Mouse (Mus musculus): ENCODE measurements around the gene Hp.
A peak's percentile ranks its signal among the peaks of the same experiment; 100 is the strongest.

Gene Hp

DNA sequence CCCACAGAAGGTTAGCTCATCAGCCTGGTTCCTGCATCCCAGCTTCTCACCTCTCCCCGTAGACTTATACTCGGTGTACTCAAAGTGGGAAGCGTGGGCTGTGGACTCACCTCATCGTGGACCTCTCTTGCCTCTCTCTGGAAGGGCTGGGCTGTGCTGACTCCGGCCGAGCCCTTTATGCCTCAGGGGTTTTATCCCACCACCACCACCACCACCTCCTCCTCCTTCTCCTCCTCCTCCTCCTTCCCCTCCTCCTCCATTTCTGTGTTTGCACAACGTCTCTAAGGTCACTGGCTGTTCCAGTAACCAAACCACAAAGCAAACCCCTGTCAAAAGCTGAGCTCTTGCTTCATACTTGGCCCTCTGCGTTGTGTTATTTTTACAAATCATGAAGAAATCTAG, at the start of gene Hp:
Gene Hp, minus strand, starts transcription at position 273 of the 402 bp plus-strand sequence.
- no peak for DNase-seq (ENCODE audit: extremely low read depth, low read depth)

DNA sequence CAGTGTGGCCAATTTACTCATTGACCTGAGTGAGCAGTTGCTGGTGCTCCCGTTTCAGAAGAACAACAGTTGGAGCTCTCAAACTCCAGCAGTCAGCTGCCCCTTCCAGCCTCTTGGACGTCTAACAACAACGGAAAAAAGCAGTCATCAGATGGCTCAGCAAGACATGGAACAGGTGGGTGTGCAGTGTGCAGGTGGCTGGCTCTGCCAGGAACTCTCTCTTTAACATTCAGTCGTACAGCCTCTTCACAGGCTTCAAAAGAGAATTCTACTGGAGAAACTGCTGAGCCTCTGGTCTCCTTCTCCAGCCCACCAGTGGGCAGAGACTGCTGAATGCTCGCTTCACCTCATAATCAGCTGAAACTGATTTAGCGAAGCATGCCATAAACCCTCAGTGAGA, 49.7 kb upstream of the Hp start:
- no peak for DNase-seq (ENCODE audit: extremely low read depth, low read depth)

DNA sequence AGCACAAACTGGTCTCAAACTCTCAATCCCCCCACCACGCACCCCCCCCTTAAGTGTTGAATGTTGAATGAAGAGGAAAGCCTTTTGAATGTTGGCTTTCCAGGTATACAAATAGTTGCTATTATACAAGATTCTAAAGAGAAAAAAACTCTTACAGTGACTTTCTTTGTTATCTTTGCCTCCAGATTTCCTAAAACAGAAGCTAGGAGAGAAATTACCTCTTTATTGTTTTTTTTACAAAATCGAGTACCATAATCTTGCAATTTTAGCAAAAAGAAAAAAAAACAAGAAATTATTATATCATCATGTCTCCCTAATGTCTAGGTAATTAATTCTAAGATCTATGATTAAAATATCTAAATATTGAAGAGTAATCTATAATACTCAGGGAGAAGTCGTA, 36.6 kb upstream of the Hp start:
- no peak for DNase-seq (ENCODE audit: extremely low read depth, low read depth)

DNA sequence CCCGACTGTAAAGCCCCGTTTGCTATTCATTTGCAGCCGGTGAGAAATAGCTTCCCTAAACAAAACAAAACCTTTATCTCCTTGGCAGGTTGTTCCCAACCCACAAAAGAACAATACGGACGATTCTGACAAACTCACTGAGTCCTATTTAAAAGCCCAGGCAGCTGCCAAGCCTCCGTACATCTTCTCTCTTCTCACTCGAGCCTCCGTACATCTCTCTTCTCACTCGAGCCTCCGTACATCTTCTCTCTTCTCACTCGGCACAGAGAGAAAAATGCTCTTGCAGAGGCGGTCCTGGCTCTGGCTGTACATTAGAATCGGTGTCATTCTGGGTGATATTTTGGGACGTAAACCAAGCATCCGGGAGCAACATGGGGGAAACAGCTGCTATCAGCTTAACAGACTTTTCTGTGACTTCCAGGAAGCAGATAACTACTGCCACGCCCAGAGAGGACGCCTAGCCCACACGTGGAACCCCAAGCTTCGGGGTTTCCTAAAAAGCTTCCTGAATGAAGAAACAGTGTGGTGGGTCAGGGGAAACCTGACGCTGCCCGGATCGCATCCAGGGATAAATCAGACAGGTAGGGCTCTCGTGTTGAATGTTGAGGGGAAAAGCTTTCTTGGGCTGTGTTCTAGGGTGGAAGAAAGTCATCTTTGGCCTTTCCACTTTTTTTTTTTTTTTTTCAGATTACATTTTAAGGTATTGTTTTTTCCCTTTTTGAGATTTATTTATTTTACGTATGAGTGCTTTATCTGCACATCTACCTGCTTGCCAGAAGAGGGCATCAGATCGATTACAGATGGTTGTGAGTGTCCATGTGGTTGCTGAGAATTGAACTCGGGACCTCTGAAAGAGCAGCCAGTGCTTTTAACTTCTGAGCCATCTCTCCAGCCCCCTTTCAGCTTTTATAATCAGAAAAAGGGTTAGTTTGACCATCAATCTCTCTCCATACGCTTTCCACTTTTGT, 35.6 kb upstream of the Hp start, which contains the start of gene Pkd1l3:
Gene Pkd1l3, plus strand, starts transcription at position 275 of the 968 bp plus-strand sequence.
- peak; percentile 83 for DNase-seq (ENCODE audit: extremely low read depth, low read depth)

DNA sequence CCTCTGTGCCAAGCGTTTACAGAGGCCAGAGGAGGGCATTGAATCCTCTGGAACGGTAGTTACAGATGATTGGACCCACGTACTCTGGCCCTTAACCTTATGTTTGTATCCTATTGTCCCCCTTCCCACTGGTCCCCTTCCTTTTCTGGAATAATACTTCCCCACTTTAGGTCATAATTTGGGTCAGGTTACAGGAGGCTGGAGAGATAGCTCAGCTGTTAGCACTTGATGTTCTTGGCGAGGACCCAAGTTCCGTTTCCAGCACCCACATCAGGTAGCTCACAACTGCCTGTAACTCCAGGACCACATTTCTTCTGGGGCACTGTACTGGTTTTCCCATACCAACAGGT, 30.2 kb upstream of the Hp start:
- DNase-seq (ENCODE audit: extremely low read depth, low read depth): peak; percentile 66

DNA sequence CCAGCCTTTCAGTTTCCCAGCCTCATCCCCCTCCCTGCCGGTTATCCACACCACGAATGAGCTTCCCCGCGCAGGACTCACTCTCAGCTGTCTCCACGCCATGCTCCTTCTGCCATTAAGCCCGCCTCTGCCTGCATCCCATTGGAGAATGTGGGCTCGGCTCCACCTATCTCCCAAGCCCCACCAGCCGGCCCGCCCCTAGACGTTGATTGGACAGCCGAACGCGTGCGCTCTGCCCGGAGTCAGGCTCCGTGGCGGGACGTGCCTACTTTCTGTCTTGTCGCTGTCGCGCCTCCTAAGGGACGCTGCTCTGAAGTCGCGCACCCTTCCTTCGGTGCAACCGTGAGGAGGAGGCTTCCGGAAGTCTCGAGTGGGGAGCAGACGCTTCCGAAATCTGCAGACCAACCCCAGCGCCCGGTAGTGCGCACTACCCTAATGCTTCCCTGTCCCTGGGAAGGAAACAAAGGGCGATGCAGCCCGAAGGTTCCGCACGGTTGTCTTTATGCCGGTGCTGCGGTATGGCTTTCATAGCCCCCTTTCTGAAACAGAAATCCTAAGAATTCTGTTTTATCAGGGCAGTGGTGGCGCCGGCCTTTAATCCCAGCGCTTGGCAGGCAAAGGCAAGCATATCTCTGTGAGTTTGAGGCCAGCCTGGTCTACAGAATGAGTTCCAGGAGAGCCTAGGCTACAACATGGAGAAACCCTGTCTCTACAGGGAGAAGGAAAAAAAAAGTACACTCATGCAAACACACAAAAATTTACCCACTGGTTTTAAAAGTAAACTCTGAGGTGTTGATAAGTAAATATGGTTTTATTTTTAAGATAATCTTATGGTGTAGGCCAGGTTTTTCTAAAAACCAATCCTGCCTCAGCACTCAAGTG, 29.5 kb upstream of the Hp start, which contains the start of gene Dhodh:
Gene Dhodh, minus strand, starts transcription at position 403 of the 882 bp plus-strand sequence.
- peak; percentile 92 for DNase-seq (ENCODE audit: extremely low read depth, low read depth)

DNA sequence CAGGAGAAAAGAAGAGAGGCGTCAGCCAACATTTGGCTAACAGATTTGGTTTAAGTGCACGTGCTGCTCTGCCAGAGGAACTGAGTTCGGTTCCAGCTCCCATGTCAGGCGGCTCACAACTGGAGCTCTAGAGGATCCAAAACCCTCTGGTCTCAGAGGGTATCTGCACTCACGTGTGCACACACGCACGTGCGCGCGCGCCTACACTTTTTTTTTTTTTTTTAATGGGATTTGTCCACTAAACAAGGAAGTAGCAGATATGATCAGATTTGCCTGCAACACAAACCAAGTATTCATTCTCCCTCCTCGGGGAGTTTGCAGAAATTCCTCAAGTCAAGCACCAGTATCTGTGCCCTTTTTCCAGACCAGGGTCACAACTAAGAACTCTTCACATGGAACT, 28.7 kb upstream of the Hp start:
- peak; percentile 52 for DNase-seq (ENCODE audit: extremely low read depth, low read depth)

DNA sequence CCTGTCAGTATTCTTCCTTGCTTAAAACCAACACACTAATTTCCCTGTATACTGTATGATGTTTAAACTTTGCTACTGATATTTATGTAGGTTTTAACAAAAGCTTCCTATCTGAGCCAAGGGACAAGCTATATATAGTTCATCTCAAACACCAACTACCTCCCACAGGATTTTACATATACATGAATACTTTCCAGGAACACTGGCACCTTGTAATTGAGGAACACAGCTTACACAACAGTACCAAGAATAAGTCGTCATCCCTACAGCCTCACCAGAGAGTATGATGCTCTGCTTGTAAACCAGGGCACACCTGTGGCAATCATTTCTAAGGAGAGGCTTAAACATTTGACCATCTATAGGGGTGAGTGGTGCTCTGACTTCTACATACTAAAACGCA, 27.8 kb upstream of the Hp start:
- no peak for DNase-seq (ENCODE audit: extremely low read depth, low read depth)

DNA sequence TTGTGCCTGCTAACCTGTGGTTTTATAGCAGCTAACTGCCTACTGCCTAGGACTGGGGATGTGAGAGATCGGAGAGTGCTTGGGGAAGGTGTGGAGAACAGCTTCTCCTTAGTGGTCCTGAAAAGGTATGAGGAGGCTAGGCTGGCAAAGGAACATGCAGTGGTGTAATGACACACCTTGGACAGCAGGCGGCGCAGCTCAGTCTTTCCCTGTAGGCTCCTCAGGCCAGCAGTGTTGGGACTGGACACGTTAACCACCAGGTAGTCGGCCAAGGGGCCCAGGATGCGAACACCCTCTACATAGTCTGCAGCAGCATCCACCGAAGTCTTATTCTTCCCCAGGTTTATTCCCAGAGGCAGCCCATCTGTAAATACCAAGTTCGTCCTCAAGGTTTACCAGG, 16.9 kb upstream of the Hp start:
- no peak for DNase-seq (ENCODE audit: extremely low read depth, low read depth)

DNA sequence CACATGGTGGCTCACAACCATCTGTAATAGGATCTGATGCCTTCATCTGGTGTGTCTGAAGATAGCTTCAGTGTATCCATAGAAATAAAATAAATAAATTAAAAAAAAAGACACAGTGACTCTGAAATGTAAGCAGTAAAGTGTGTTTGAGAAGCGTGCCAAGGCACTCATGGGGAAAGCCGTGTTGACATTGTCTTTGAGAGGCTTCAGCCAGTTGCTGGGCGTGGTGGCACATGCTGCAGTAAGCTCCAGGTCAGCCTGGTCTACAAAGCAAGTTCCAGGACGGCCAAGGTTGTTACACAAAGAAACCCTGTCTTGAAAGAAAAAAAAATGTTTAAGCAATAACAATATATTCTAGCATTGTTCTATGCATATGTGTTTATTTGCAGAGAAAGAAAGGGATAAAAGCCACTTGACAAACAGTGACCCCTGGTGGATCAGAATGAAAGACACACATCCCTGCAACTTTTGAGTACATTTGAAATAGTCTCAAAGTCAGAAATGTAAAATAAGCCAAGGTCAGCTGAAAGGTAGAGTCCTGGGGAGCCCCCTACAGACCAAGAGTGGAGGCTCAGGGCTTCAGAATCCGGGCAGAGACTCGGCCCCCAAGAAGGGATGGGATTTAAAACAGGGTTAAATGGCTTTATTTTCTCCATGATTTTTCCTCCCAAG, 14.3 kb upstream of the Hp start:
- DNase-seq (ENCODE audit: extremely low read depth, low read depth): peak; percentile 54

DNA sequence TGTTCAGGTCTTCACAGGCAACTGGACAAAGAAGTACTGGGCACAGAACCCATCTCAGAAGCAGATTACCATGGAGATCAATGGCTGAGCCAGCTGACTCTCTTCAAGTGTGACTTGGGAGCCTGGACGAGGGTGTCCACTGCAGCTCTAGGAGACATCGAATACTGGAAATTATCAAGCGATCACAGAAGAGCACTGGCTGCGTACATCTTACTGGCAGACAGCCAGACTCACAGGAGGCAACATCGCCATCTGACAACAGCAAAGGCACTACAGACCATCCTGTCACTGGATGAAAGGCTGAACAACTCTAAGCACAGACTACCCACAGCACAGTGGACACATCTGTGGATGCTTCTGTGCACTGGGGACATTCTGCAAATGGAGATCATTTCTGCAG, 13.2 kb upstream of the Hp start:
- DNase-seq (ENCODE audit: extremely low read depth, low read depth): no peak

DNA sequence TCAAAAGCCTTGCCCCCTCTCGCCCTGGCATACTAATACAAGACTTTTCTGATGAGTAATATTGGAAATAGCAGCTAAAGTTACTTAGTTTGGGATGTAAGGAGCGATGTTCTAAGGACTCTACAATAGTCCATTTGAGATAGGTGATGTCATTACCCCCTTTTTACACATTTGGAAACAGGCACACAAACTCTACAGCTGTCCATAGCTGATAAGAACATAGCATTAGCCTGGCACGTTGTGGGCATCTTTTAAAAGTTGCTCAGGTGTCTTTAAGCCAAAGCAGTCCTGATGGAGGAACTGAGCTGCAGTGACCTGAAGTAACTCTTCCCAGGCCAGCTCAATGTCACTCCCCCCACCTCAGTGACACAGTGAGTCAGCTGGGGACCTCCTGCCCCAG, 12.4 kb upstream of the Hp start:
- no peak for DNase-seq (ENCODE audit: extremely low read depth, low read depth)

DNA sequence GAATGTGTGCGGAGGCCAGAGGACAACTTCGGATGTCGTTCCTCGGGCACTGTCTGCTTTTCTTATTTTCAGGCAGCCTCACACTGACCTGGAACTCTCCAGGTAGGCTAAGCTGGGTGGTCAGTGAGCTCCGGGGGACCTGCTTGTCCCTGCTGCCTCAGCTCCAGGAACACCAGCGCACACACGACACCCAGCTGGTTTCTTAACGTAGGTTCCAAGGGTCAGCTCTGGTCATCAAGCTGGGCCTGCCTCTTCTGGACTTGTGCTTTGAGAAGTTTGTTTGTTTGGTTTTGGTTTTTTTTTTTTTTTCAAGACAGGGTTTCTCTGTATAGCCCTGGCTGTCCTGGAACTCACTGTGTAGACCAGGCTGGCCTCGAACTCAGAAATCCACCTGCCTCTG, 11.9 kb upstream of the Hp start:
- DNase-seq (ENCODE audit: extremely low read depth, low read depth): no peak

DNA sequence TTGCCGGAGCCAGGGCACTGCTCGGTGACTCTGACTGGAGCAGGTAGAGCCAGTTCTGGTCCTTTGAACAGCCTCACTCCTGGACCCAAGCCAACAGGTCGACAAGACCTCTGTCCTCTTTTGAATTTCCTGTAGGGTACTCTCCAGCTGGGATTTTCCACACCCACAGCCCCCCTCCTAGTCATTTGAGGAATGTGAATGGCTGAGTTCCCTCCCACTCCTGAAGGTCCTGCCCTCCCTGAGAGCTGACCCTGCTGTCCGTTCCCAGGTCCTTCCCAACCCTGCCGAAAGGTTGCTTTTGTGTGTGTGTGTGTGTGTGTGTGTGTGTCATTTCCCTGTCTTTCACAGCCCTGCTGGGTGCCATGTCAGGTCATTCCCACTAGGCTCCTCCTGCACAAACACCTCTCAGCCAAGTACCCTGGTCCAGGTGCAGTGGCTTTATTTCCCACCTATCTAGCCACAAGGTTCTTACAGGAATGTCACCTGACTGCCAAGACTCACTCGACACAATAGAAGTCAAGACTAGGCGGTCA, 8.1 kb upstream of the Hp start:
- DNase-seq (ENCODE audit: extremely low read depth, low read depth): no peak

DNA sequence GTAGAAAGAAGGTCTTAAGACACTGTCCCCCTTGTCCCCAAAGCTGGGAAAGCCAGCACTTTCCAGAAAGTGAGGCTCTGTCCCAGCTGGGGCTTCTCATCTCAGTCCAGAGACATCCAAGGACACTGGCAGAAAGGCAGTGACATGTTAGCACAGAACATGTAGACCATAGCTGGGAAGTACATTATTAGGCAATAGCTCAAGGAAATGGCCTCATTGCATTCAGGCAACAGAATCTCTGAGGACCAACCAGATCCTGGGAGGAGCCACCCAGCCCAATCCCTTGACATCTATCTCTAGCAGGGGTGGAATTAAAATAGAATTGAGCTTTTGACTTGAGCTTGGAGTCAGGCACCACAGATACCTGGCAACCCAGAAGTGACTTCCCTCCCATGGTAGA, 6.7 kb upstream of the Hp start:
- DNase-seq (ENCODE audit: extremely low read depth, low read depth): no peak

DNA sequence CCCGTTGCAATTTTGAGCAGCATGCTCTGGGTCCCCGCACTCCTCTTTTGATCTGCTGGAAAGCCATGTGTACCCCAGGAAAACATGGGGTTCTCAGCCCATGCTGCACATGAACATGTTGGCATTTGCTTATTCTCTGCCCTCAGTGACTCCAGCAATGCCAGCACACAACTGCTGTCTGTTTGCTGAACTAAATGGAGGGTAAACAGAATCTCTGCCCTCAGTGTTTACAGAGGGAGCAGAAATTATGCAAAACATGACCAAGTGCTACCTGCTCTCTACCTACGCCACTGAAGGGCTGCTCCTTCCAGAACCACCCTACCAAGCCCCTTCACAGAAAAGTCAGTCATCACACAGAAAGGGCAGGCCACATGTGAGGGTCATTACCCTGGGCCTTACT, 5.9 kb upstream of the Hp start:
- DNase-seq (ENCODE audit: extremely low read depth, low read depth): no peak

DNA sequence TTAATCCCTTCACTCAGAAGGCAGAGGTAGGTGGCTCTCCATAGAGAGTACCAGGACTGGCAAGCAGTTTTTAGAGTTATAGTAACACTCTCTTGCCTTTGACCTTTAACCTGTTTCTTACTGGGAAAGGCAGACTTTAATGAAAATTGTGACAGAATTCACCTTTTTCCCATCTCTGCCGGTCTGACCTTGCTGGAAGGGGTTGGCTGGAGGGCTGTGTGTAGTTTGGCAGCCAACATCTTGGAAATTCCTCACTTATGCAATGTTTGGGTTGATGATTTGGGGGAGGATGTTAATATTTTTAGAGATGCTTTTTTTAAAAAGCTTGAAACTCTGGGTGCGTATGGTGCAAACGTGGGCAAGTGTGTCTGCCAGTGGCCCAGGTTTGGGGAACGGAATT, 5.3 kb upstream of the Hp start:
- DNase-seq (ENCODE audit: extremely low read depth, low read depth): no peak

DNA sequence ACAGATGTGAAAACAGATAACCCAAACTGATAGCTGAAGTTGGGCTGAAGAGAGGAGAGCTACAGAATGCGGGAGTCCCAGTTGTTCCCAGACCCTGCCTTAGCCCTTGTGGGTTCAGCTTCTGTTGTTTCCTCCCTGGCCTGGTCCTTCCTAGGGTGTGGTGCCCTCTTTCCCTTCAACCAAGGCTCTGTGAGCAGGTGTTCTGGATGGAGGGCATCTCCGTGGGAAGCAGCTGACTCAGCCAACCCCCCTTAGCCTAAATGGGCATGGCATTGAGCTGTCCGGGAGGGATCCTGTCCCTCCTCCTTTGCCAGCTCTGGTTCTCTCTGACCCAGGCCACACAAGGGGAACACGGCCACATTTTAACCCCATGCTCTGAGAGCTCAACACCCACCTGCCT, 2.7 kb downstream of the Hp start:
- no peak for DNase-seq (ENCODE audit: extremely low read depth, low read depth)

DNA sequence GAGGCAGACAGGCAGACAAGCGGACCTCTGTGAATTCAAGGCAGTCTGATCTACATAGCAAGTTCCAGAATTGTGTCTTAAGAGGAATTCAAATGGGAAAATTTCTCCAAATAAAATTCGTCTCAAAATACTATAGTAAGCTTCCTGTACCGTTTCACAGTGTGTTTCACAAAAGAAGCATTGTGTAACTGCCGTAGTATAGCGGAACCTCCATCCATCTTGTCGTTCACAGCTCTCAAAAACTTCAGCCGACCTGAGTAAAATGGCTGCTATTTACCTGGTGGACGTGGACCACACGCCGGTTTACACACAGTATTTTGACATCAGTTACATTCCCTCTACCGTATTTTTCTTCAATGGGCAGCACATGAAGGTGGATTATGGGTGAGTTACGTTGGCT, 7.8 kb downstream of the Hp start:
- no peak for DNase-seq (ENCODE audit: extremely low read depth, low read depth)

DNA sequence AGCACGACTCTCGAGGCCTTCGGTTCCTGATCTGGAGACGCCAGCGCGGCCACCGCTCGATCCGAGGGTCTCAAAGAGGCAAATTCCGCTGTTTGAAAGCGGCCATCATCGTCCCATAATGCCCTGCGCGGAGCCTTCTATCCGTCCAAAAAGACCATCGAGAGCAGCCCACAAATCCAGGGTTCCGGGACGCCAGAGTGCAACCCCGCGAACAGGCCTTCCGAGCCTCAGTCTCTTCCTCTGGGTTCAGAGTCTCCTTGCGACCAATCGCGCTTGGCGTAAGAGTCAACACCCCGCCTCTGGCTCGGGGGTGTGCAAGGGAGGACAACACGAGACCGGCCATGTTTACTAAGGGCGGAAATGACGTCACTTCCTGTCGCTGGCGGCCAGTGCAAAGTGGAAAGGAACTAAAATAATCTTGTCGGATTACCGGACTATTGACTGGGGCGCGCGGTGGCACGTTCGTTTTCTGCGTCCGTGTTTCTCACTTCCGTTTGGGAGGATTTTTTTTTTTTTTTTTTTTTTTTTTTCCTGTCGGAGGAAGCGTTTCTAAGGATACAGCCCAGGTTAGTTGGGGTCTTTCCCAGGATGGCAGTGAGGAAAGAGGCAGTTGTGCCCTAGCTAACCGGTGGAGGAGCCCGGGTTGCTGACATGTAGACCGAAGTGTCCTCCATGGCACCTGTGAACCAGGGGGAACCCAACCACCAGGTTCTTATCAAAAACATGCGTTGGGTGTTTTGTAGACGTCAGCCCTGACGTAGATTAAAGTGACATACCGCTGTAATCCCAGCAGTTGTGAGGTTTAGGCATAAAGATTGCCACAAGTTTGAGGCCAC, 13.3 kb downstream of the Hp start, which contains the start of the genes Dhx38 and Txnl4b:
Gene Dhx38, minus strand, starts transcription at position 364 of the 836 bp plus-strand sequence.
Gene Txnl4b, plus strand, starts transcription at position 395 of the 836 bp plus-strand sequence.
- DNase-seq (ENCODE audit: extremely low read depth, low read depth): peak; percentile 99
